Mouse (Mus musculus) forebrain, embryonic 13.5 days (tissue): ENCODE measurements at regions not wholly inside any gene's neighbourhood (a gene's known extent, or its start where the extent isn't known, plus 50 kb on each side); places are given as distances from the start of the nearest gene placed in this dataset.

ENCODE experiments used
- ATAC-seq: fragments of 200-750 bp; cut with Nextera tagmentation; 2 replicates; pipeline ENCODE4 v1.8.0; 2017
- H3K27ac ChIP-seq: fragments of 300-500 bp; sonication (generic); 2 replicates; pipeline ENCODE4 v1.5.1; 2015; ENCODE audit warnings: inconsistent platforms, mild to moderate bottlenecking, moderate library complexity
- H3K27me3 ChIP-seq: fragments of 300-500 bp; sonication (generic); 2 replicates; pipeline ENCODE4 v1.6.1; 2015; ENCODE audit warnings: mild to moderate bottlenecking, inconsistent platforms
- H3K36me3 ChIP-seq: fragments of 300-500 bp; sonication (generic); 2 replicates; pipeline ENCODE4 v1.6.1; 2015; ENCODE audit warnings: mild to moderate bottlenecking, inconsistent platforms; ENCODE audit not compliant: poor library complexity, severe bottlenecking
- H3K4me1 ChIP-seq: fragments of 300-500 bp; sonication (generic); 2 replicates; pipeline ENCODE4 v1.6.1; 2015; ENCODE audit warnings: inconsistent platforms
- H3K4me2 ChIP-seq: fragments of 300-500 bp; sonication (generic); 2 replicates; pipeline ENCODE4 v1.6.1; 2015; ENCODE audit warnings: inconsistent platforms, mild to moderate bottlenecking, moderate library complexity
- H3K4me3 ChIP-seq: fragments of 300-500 bp; sonication (generic); 2 replicates; pipeline ENCODE4 v1.5.1; 2015; ENCODE audit warnings: mild to moderate bottlenecking, inconsistent platforms
- H3K9ac ChIP-seq: fragments of 300-500 bp; sonication (generic); 2 replicates; pipeline ENCODE4 v1.6.1; 2015; ENCODE audit warnings: mild to moderate bottlenecking, inconsistent platforms
- H3K9me3 ChIP-seq: fragments of 300-500 bp; sonication (generic); replicated peaks from 2 replicates; pipeline ENCODE4 v1.6.1; 2016; ENCODE audit warnings: inconsistent platforms
- WGBS: fragments of 180-500 bp; shearing (Covaris S2); methylation state at CpG from one replicate; pipeline ENCODE4 v1.1.7; 2015; 5-methylcytosine and 5-hydroxymethylcytosine counted together

- Histone ChIP-seq H3K9me3 (no peaks in the 10 kb centered on the region), H3K4me3 (no peak overlapping the region), H3K9ac (no peak overlapping the region), H3K27ac (no peak overlapping the region), H3K36me3 (no peaks in the 10 kb centered on the region), H3K4me1 (no peaks in the 10 kb centered on the region), H3K4me2 (no peak overlapping the region), H3K27me3 (no peaks in the 10 kb centered on the region)
- ATAC-seq: no peak
- 71% methylated on average over 4 of the region's 4 CpGs for WGBS
Observed at GRCm38 (mm10) chr2:160000449-160000848, 333.5 kb downstream of the Gm826 start.

DNA sequence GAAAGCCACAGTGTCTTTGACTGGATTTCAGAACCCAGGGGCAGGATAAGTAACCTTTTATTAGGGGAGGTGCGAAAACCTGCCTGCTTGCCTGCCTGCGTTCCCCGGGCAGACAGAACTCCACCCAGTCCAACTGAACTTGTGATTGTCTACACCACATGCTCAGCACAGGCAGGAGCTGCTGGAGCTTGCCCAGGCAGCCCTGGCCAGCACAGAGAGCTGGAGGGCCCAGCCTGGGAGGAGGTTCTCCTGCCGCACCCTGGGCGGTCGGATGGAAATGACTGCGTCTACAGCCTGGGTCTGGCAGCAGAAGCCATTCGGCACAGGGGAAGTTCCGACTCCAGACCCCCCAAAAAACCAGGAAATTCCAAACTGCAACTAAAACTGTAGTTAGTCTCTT, 336.6 kb downstream of the Gm826 start:
- no peak overlapping the region for H3K27ac ChIP-seq
- H3K4me1 ChIP-seq: no peaks in the 10 kb centered on the region
- H3K9ac ChIP-seq: no peak overlapping the region
- ATAC-seq: no peak
- no peaks in the 10 kb centered on the region for H3K36me3 ChIP-seq
- WGBS: 91% methylated on average over 9 of the region's 9 CpGs
- no peaks in the 10 kb centered on the region for H3K27me3 ChIP-seq
- H3K4me2 ChIP-seq: no peak overlapping the region
- no peaks in the 10 kb centered on the region for H3K9me3 ChIP-seq
- H3K4me3 ChIP-seq: no peak overlapping the region

DNA sequence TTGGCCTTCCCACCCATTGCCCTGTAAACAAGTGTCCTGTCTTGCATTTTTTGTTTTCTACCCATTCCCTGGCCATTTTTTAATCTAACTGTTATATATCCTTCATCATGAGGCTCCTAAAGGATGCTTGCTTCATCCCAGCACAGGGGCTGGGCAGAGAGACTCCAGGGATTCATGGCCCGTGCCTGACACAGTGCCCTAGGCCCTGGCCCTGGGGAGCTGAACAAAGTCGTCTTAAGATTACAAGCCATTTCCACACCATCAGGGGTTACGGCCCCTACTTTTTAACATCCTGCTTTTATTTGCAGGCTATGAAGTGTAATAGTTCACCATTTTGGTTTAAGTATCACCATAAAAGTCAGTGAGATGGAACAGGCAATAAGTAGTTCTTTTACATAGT, 339.5 kb downstream of the Gm826 start:
- Histone ChIP-seq H3K9me3 (no peaks in the 10 kb centered on the region), H3K27me3 (no peaks in the 10 kb centered on the region), H3K4me3 (no peak overlapping the region), H3K36me3 (no peaks in the 10 kb centered on the region), H3K4me1 (no peaks in the 10 kb centered on the region), H3K27ac (no peak overlapping the region), H3K9ac (no peak overlapping the region), H3K4me2 (no peak overlapping the region)
- WGBS: 84% methylated on average over 3 of the region's 3 CpGs
- no peak for ATAC-seq

GRCm38 (mm10) chr2:159986719-159987118, 347.2 kb downstream of the Gm826 start:
- Histone ChIP-seq H3K36me3 (no peaks in the 10 kb centered on the region), H3K4me3 (no peak overlapping the region), H3K27me3 (no peaks in the 10 kb centered on the region), H3K27ac (no peak overlapping the region), H3K4me2 (no peak overlapping the region), H3K4me1 (no peaks in the 10 kb centered on the region), H3K9me3 (no peaks in the 10 kb centered on the region), H3K9ac (no peak overlapping the region)
- 82% methylated on average over 7 of the region's 7 CpGs for WGBS
- peak; percentile 67; the same call in 1 of the 2 replicates for ATAC-seq

- Histone ChIP-seq H3K4me2 (no peak overlapping the region), H3K4me3 (no peak overlapping the region), H3K9ac (no peak overlapping the region), H3K27ac (no peak overlapping the region), H3K4me1 (no peaks in the 10 kb centered on the region), H3K36me3 (no peaks in the 10 kb centered on the region), H3K9me3 (no peaks in the 10 kb centered on the region), H3K27me3 (no peaks in the 10 kb centered on the region)
- WGBS: 90% methylated on average over 3 of the region's 3 CpGs
- ATAC-seq: no peak
Observed at GRCm38 (mm10) chr2:159981694-159982093, 352.3 kb downstream of the Gm826 start.

GRCm38 (mm10) chr2:159950369-159950768, 383.6 kb downstream of the Gm826 start:
- ATAC-seq: no peak
- no peaks in the 10 kb centered on the region for H3K9me3 ChIP-seq
- H3K9ac ChIP-seq: no peak overlapping the region
- H3K36me3 ChIP-seq: no peaks in the 10 kb centered on the region
- H3K27ac ChIP-seq: no peak overlapping the region
- no peak overlapping the region for H3K4me2 ChIP-seq
- 81% methylated on average over 1 of the region's 1 CpGs for WGBS
- no peaks in the 10 kb centered on the region for H3K27me3 ChIP-seq
- no peaks in the 10 kb centered on the region for H3K4me1 ChIP-seq
- no peak overlapping the region for H3K4me3 ChIP-seq

DNA sequence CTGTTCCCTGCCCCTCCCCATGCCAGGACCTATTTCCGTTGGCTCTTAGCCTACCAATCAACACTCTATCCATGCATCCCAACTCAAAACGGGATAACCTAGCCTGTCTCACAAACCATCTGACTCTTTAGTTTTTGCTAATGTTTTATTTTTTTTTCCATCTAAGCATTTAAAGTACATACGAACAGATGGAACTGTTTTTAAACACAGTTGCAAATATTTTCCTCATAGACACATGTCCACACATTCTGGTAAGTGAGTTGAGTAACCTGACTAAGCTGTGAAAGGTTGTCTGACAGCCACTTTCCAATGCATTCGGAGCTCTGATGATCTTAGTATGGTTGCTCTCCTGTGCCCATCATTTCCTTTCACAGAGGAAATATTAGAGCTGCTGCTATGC, 384.9 kb downstream of the Gm826 start:
- no peak overlapping the region for H3K4me3 ChIP-seq
- no peak overlapping the region for H3K27ac ChIP-seq
- no peaks in the 10 kb centered on the region for H3K27me3 ChIP-seq
- H3K36me3 ChIP-seq: no peaks in the 10 kb centered on the region
- no peaks in the 10 kb centered on the region for H3K4me1 ChIP-seq
- no peak overlapping the region for H3K4me2 ChIP-seq
- no peak overlapping the region for H3K9ac ChIP-seq
- no peaks in the 10 kb centered on the region for H3K9me3 ChIP-seq
- 81% methylated on average over 4 of the region's 4 CpGs for WGBS
- ATAC-seq: no peak

DNA sequence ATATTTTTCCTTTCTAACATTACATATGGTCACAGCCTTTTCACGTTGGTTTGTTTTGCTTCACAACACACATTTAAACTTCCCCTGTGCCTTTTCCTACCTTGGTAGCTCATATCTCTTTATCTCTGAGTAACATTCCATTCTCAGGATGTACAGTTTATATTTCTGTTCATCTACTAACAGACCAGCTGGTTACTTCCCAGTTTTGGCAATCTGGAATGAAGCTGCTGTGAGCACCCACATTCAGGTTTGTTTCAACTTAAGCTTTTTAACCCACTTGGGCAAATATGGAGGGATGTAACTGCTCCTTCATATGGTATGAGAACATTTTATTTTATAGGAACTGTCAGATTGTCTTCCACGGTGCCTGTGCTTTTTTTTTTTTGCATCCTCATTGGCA, 403.2 kb downstream of the Gm826 start:
- WGBS: 92% methylated on average over 2 of the region's 2 CpGs
- H3K4me3 ChIP-seq: no peak overlapping the region
- H3K4me1 ChIP-seq: no peaks in the 10 kb centered on the region
- ATAC-seq: no peak
- no peak overlapping the region for H3K27ac ChIP-seq
- H3K4me2 ChIP-seq: no peak overlapping the region
- no peak overlapping the region for H3K9ac ChIP-seq
- 0 out of 2 replicates have a peak, but pooled peaks cover under 1% of the 10 kb centered on the region for H3K9me3 ChIP-seq
- H3K36me3 ChIP-seq: no peaks in the 10 kb centered on the region
- no peaks in the 10 kb centered on the region for H3K27me3 ChIP-seq

DNA sequence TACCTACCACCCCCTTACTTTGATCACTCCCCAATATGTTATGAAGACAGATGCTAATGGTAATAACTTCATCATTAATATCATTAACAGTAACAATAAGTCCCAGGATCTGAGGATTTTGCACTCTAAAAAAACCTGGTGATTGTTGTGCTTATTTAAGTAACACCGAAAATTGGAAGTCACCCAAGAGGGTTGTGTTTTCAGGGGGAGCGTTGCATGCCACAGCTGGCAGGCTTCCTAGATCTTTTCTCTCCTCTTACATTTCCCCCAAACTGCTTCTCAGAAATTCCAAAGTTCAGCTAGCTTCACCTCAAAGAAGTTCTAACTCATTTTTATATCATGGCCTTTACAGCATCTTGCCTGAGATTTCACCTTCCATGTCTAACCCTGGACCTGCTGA, 444.3 kb downstream of the Gm826 start:
- no peak overlapping the region for H3K27ac ChIP-seq
- no peaks in the 10 kb centered on the region for H3K36me3 ChIP-seq
- WGBS: 63% methylated on average over 2 of the region's 2 CpGs
- no peaks in the 10 kb centered on the region for H3K27me3 ChIP-seq
- no peaks in the 10 kb centered on the region for H3K4me1 ChIP-seq
- H3K4me2 ChIP-seq: no peak overlapping the region
- H3K9ac ChIP-seq: no peak overlapping the region
- no peak overlapping the region for H3K4me3 ChIP-seq
- no peaks in the 10 kb centered on the region for H3K9me3 ChIP-seq
- no peak for ATAC-seq

DNA sequence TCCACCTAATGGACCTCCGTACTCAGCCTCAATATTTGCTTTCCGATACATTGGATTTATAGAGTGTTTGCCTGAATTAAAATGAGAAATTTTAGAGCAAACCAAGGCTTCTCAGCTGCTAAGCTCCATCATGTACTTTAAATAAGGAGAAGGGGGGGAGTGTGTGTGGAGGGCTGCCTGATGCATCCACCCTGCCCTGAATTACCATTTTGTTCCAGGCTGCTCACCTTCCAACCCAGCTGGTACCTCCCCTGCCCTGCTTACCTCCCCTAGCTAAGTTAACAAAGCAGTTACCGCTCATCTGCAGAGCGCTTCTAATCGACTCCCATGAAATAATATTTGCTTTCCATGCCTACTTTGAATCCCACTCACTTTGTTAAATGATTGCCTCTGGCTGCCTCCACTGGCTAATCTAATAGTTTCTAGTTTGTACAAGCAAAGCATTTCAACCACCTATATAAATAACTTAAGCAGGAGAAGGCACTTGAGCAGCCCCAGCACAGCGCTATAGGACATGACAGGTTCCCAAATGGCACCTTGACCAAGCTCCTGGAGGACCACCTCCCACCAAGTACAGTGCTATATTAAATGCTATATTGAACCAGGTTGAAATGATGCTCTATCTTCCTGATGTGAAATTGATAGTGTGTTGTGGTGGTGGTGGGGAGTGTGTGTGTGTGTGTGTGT, 449.0 kb downstream of the Gm826 start:
- WGBS: 92% methylated on average over 6 of the region's 6 CpGs
- H3K27me3 ChIP-seq: no peaks in the 10 kb centered on the region
- no peak for ATAC-seq

DNA sequence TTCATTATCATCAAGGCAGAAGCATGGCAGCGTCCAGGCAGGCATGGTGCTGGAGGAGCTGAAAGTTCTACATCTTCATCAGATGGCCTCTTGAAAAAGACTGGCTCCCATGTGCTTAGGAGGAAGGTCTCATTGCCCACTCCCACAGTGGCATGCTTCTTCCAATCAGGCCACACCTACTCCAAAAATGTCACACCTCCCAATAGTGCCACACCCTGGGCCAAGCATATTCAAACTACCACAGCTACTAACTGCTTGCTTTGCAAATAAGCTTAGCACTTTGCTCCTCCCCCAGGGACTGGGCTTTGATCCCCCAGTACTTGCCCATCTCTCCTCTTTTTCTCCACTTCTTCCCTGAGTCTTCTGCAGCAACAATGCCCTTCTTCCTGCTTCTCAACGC, 467.0 kb downstream of the Gm826 start:
- no peak for ATAC-seq
- Histone ChIP-seq H3K4me3 (no peak overlapping the region), H3K9ac (no peak overlapping the region), H3K9me3 (no peaks in the 10 kb centered on the region), H3K4me1 (no peaks in the 10 kb centered on the region), H3K27me3 (no peaks in the 10 kb centered on the region), H3K4me2 (no peak overlapping the region), H3K27ac (no peak overlapping the region), H3K36me3 (no peaks in the 10 kb centered on the region)
- WGBS: 72% methylated on average over 2 of the region's 2 CpGs

More for the DNA sequence above, 449.0 kb downstream of the Gm826 start:
- no peak overlapping the region for H3K4me2 ChIP-seq
- H3K36me3 ChIP-seq: no peaks in the 10 kb centered on the region
- no peak overlapping the region for H3K9ac ChIP-seq
- H3K9me3 ChIP-seq: no peaks in the 10 kb centered on the region
- no peak overlapping the region for H3K27ac ChIP-seq
- no peaks in the 10 kb centered on the region for H3K4me1 ChIP-seq
- H3K4me3 ChIP-seq: no peak overlapping the region

DNA sequence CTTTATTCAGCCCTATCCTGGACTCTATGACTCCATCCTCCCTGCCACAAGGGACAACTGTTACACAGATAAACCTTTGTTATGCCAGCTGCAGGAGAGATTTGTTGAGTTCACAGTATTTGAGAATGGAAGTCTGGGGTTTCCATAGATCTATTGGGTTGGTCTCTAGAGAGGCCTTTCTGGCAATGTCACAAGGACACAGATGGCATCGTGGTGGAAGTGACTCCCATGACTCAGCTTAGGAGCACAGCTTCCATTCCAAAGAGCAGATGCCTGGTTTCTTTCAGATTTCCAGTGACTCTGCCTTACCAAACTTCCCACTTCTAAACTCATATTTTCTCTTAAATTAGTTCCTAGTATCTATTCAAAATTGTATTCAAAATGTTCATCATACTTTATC, 467.6 kb downstream of the Gm826 start:
- Histone ChIP-seq H3K27ac (no peak overlapping the region), H3K4me3 (no peak overlapping the region), H3K36me3 (no peaks in the 10 kb centered on the region), H3K9ac (no peak overlapping the region), H3K4me2 (no peak overlapping the region), H3K27me3 (no peaks in the 10 kb centered on the region), H3K4me1 (no peaks in the 10 kb centered on the region), H3K9me3 (no peaks in the 10 kb centered on the region)
- no peak for ATAC-seq
- 70% methylated on average over 1 of the region's 1 CpGs for WGBS

GRCm38 (mm10) chr2:159863185-159863584, 470.8 kb downstream of the Gm826 start:
- H3K9me3 ChIP-seq: no peaks in the 10 kb centered on the region
- no peaks in the 10 kb centered on the region for H3K36me3 ChIP-seq
- no peak overlapping the region for H3K4me3 ChIP-seq
- ATAC-seq: no peak
- H3K27ac ChIP-seq: no peak overlapping the region
- 62% methylated on average over 1 of the region's 1 CpGs for WGBS
- H3K9ac ChIP-seq: no peak overlapping the region
- H3K4me2 ChIP-seq: no peak overlapping the region
- no peaks in the 10 kb centered on the region for H3K4me1 ChIP-seq
- no peaks in the 10 kb centered on the region for H3K27me3 ChIP-seq
